Mouse (Mus musculus) kidney, adult 2 months (tissue): ENCODE results near the gene Gatb. TPM values are rescaled to one million over a fixed set of nuclear protein-coding genes. Genes with fewer than 3 reads are reported as not detected.
"Not testable (repeated sequence)": the region's sequence is repeated elsewhere in the genome, so short reads cannot be mapped to it uniquely, and the experiment has no call there.

Experiments
- DNase-seq: peaks from one replicate; pipeline ENCODE4 v3.0.0; 2021
- H3K27ac ChIP-seq: fragments of 200-500 bp; 2 replicates; pipeline ENCODE4 v1.5.1; 2012; ENCODE audit warnings: low read depth, low read length, control low read depth, inconsistent platforms; ENCODE audit not compliant: insufficient read depth
- H3K27me3 ChIP-seq: fragments of 200-500 bp; replicated peaks from 2 replicates; pipeline ENCODE4 v1.6.1; 2012; ENCODE audit warnings: mild to moderate bottlenecking, moderate library complexity, low read length, inconsistent platforms; ENCODE audit not compliant: control insufficient read depth, insufficient read depth
- H3K36me3 ChIP-seq: fragments of 200-500 bp; 2 replicates; pipeline ENCODE4 v1.6.1; 2012; ENCODE audit warnings: mild to moderate bottlenecking, moderate library complexity, low read length, inconsistent platforms; ENCODE audit not compliant: control insufficient read depth, insufficient read depth
- H3K4me1 ChIP-seq: fragments of 200-500 bp; 2 replicates; pipeline ENCODE4 v1.6.1; 2011; ENCODE audit warnings: low read length; ENCODE audit not compliant: control insufficient read depth, insufficient read depth
- H3K4me3 ChIP-seq: fragments of 200-500 bp; 2 replicates; pipeline ENCODE4 v1.5.1; 2011; ENCODE audit warnings: mild to moderate bottlenecking, low read depth, low read length, control low read depth; ENCODE audit not compliant: insufficient read depth
- CTCF ChIP-seq: fragments of 200-500 bp; conservative IDR thresholded peaks from 2 replicates; pipeline ENCODE4 v1.5.1; 2011; ENCODE audit warnings: low read depth, mild to moderate bottlenecking, control low read depth, low read length, moderate library complexity, mixed read lengths; ENCODE audit not compliant: insufficient read depth, insufficient read length
- POLR2A ChIP-seq: fragments of 200-500 bp; IDR thresholded peaks from one replicate; pipeline ENCODE4 v1.6.1; 2011; ENCODE audit warnings: low read depth, low read length, control low read depth
- WGBS: fragments of 180-500 bp; shearing (Covaris S2); methylation state at CpG from one replicate; pipeline ENCODE4 v1.1.7; 2018; 5-methylcytosine and 5-hydroxymethylcytosine counted together
- polyA plus RNA-seq: library from polyadenylated mRNA; depleted of rRNA; stranded (reverse); fragments of >200 nt; gene quantifications from 2 replicates; pipeline ENCODE4 v1.2.3, GENCODE M21; 2012

The Gatb gene
- polyA plus RNA-seq, 1 experiment = 35.8 TPM

DNA sequence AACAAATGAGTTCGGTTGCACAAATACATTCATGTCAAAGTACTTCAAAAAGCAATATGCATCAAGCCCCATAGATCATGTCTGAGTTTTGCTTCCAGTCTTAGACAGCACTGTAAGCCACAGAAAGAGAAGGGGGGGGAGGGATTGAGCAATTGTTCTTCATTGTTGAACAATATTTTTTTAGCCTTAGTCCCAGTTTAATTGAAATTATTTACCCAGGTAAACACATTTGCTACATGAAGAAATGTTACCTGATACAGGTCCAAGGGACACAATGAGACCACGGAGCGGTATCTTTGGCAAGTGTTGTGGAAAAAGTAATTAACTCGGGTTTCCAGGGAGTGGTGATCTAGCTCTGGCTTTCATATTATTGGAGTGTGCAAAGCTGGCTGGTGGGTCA is 23.6 kb upstream of the Gatb start:
- Histone ChIP-seq H3K4me3 (no peak overlapping the region), H3K4me1 (peaks cover 3% of the 10 kb centered on the region; the same call in 1 of the 2 replicates), H3K36me3 (no peaks in the 10 kb centered on the region), H3K27me3 (no peaks in the 10 kb centered on the region), H3K27ac (no peak overlapping the region)
- TF ChIP-seq CTCF (no peak), POLR2A (no peak)
- 39% methylated on average over 4 of the region's 4 CpGs for WGBS
- no peak for DNase-seq

DNA sequence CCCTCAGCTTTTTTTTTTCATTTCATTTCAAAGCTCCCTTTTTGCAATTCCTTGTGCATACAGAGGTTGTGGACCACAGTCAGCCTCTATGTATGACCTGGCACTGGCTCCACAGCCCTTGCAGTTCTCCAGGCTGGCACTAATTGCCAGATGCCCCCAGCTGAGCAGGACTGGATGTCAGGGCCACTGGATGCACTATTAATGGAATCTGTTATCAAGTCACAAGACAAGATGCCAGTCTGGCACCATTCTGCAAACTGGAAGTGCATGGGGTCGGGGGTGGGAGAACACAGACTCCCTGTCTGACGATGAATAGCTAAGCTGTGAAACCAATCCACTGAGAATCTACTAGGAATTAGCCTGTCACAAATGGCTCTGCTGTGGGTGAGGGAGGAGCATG is 22.6 kb upstream of the Gatb start:
- H3K27ac ChIP-seq = no peak overlapping the region
- 60% methylated on average over 2 of the region's 2 CpGs for WGBS
- H3K36me3 ChIP-seq = no peaks in the 10 kb centered on the region
- no peak for DNase-seq
- TF ChIP-seq POLR2A (no peak), CTCF (no peak)
- H3K4me1 ChIP-seq = peaks cover 3% of the 10 kb centered on the region; the same call in 1 of the 2 replicates
- H3K4me3 ChIP-seq = no peak overlapping the region
- no peaks in the 10 kb centered on the region for H3K27me3 ChIP-seq

DNA sequence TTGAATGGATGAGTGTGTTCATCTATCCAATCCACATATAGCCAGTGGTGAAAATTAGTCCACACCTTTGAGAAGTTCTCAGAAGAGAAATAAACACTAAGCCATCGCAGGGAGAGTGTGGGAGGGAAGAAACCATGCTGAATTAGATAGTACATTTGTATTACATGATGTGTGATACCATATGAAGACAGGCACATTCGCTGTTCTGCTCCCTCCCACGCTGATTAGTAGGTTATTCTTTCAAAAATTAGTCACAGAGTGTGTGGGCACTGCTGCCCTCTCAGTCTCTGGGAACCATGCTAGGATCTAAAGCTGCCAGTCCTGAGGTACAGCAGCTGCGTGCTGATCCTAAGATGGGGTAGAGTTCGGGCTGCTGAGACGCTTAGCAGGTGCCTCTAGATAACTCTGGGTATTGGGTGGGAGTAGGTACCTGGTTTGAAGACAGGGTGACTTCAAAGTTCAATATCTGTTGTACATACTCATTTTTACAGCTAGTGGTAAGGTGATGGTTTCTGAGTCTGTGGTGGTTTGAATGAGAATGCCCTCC is 20.1 kb upstream of the Gatb start:
- Histone ChIP-seq H3K36me3 (no peaks in the 10 kb centered on the region), H3K27ac (no peak overlapping the region), H3K27me3 (no peaks in the 10 kb centered on the region), H3K4me3 (no peak overlapping the region), H3K4me1 (peaks cover 3% of the 10 kb centered on the region; the same call in 1 of the 2 replicates)
- WGBS = 88% methylated on average over 6 of the region's 6 CpGs
- TF ChIP-seq POLR2A = no peak
- no peak for DNase-seq

DNA sequence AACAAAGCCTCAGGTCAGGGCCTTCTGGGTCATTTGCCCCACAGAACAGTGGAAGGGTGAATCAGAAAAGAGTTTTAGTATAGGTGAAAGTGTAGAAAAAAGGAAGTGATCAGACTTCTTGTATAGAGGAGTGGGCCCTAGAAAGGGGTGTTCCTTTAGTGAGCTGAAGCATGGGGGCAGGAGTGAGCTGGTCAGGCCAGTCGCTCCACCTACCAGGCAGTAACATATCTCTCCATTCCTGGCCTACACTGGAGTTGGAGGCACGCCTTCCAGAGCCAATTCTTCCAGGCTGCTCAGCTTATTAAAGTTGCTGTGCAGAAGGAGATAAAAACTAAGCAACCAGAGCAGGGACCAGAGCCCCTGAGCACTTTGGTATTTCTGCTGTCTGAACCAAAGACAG is 9.3 kb upstream of the Gatb start:
- no peak for TF ChIP-seq CTCF
- TF ChIP-seq POLR2A = no peak
- H3K27me3 ChIP-seq = no peaks in the 10 kb centered on the region
- H3K36me3 ChIP-seq = no peaks in the 10 kb centered on the region
- no peak overlapping the region for H3K27ac ChIP-seq
- no peak overlapping the region for H3K4me3 ChIP-seq
- DNase-seq = no peak
- WGBS = 75% methylated on average over 2 of the region's 2 CpGs
- no peaks in the 10 kb centered on the region for H3K4me1 ChIP-seq

DNA sequence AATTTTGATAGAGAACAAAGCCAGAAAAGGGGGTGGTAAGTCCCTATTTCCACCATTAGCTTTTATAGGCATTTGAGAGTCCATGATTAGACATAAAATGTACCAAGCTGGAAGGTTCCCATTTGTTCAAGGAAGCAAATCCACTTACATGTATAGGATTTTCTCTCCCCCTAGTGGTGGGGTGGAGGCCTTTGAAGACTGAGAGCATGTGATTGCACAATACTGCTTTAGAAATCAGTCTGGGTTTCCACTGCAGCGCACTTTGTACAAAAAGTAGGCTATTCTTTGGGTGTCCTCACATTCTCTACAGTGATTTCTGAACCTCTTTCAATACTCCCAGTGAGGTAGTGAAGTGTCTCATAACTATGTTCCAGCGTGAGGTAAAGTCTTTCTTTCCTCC is 2.6 kb upstream of the Gatb start:
- H3K4me3 ChIP-seq = no peak overlapping the region
- no peaks in the 10 kb centered on the region for H3K27me3 ChIP-seq
- no peak overlapping the region for H3K27ac ChIP-seq
- TF ChIP-seq CTCF (peak; percentile 41), POLR2A (no peak)
- H3K4me1 ChIP-seq = peaks cover 4% of the 10 kb centered on the region; the same call in 1 of the 2 replicates
- peak; percentile 82 for DNase-seq
- 52% methylated on average over 2 of the region's 2 CpGs for WGBS
- no peaks in the 10 kb centered on the region for H3K36me3 ChIP-seq

DNA sequence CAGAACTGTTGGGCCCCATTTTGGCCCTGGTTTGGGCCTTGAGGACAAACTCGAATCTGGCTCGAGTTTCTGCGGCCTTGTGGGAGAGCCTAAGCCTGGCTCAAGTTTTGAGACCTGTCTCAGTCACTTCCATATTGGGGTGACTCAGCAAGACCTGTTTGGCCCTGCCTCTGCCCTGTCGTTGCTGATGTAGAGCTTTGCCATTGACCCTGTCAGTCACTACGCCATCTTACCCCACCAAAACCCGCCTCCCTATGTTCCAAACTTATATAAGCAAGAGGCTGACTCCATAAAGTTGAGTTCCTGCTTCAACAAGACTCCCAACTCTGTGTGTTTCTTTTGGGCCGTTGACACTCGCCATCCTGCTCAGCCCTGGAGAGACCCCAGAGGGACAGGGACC is 1.4 kb upstream of the Gatb start:
- not testable (repeated sequence) for DNase-seq, H3K27me3 ChIP-seq, H3K27ac ChIP-seq, H3K4me3 ChIP-seq, H3K4me1 ChIP-seq, H3K36me3 ChIP-seq
- WGBS = 94% methylated on average over 8 of the region's 8 CpGs

DNA sequence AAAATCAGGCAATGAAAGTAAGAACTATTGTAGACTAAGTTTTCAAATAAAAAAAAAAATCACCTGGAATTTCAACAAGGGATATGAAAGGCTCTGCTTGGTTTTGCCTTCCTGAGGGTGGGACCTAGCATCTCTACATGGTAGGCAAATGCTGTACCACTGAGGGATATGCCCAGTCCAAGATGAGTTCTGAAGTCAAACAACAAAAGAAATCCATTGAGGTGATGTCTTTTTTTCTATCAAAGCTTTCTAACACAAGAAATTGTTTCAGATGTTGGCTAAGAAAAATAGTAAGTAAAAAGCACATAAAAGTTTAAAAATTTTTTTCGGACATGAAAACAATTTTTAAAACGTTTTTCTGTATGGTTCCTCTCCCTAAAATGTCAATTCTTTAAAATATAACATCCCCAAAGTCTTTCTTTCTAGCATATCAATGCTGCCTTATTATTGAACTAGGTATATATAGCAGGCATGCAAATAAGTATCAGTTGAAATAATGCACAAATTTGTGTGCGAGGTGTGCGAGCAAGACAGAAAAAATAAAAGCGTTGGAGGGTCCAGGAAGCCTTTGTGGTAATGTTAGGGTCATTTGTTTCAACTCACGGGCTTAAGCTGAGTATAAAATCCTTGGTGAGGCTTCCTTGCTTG is 579 bp upstream of the Gatb start:
- H3K4me1 ChIP-seq = peaks cover 4% of the 10 kb centered on the region; the same call in 1 of the 2 replicates
- H3K36me3 ChIP-seq = no peaks in the 10 kb centered on the region
- no peak overlapping the region for H3K27ac ChIP-seq
- H3K27me3 ChIP-seq = no peaks in the 10 kb centered on the region
- no peak for DNase-seq
- no peak for TF ChIP-seq POLR2A
- no peak for TF ChIP-seq CTCF
- H3K4me3 ChIP-seq = peak overlapping the region; percentile 27; the same call in 1 of the 2 replicates
- 20% methylated on average over 6 of the region's 6 CpGs for WGBS

DNA sequence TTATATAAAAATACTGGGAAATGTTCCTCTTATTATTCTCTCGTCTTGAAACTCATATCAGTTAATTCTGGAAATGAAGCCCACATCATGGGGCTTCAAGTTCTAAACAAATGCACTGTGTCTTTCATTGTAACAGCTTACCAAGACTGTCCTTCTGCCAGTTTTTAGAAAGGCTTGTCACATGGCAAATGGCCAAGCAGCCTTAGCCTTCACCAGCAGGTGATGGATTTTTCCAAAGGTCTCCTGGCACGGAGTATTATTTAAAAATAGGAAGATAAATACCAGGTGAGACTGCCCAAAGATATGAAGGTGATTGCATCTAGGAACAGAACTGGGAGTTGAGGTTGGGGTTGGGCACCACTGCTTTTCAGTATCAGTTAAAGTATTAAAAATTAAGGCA is 8.8 kb downstream of the Gatb start:
- TF ChIP-seq POLR2A (no peak), CTCF (no peak)
- no peaks in the 10 kb centered on the region for H3K27me3 ChIP-seq
- DNase-seq = no peak
- H3K4me3 ChIP-seq = no peak overlapping the region
- 80% methylated on average over 2 of the region's 2 CpGs for WGBS
- no peaks in the 10 kb centered on the region for H3K36me3 ChIP-seq
- no peaks in the 10 kb centered on the region for H3K4me1 ChIP-seq
- H3K27ac ChIP-seq = no peak overlapping the region
